Mouse (Mus musculus) MEL (cell line): ENCODE results near the gene Rab11fip3. TPM values are rescaled to one million over a fixed set of nuclear protein-coding genes. Genes with fewer than 3 reads are reported as not detected.
A peak's percentile ranks its signal among the peaks of the same experiment; 100 is the strongest.

Experiments
- DNase-seq: peaks from one replicate; pipeline ENCODE4 v3.0.0; 2011; ENCODE audit warnings: low read depth, low spot score
- H3K27ac ChIP-seq: 2 replicates; pipeline ENCODE4 v1.5.1; 2012; ENCODE audit warnings: low read depth, mild to moderate bottlenecking, control low read depth, low read length, moderate library complexity; ENCODE audit not compliant: control insufficient read depth
- H3K27me3 ChIP-seq, 2 experiments: fragments of 150-350 bp in 1 of 2; sonication (generic) in 1 of 2; 2 replicates each; pipeline ENCODE4 v1.6.1; 2012; ENCODE audit warnings: low read length in 2 of 2, mild to moderate bottlenecking in 2 of 2, improper control_type of control experiment in 1 of 2, moderate library complexity in 1 of 2; ENCODE audit not compliant: insufficient read depth in 2 of 2, control insufficient read depth in 1 of 2
- H3K36me3 ChIP-seq, 2 experiments: 2 replicates each; pipeline ENCODE4 v1.6.1; 2012 to 2014; ENCODE audit warnings: low read length in 2 of 2, improper control_type of control experiment in 1 of 2, inconsistent platforms in 1 of 2, mild to moderate bottlenecking in 1 of 2; ENCODE audit not compliant: insufficient read depth in 2 of 2, control insufficient read depth in 1 of 2
- H3K4me1 ChIP-seq, 2 experiments: fragments of 150-350 bp in 1 of 2; sonication (generic) in 1 of 2; 2 replicates each; pipeline ENCODE4 v1.6.1; 2012; ENCODE audit warnings: low read length in 2 of 2, improper control_type of control experiment in 1 of 2, mild to moderate bottlenecking in 1 of 2; ENCODE audit not compliant: insufficient read depth in 2 of 2, control insufficient read depth in 1 of 2
- H3K4me3 ChIP-seq, 2 experiments: fragments of 150-350 bp in 1 of 2; sonication (generic) in 1 of 2; 2 replicates each; pipeline ENCODE4 v1.5.1; 2012; ENCODE audit warnings: low read depth in 2 of 2, low read length in 2 of 2, mild to moderate bottlenecking in 2 of 2, moderate library complexity in 2 of 2, control low read depth in 1 of 2, improper control_type of control experiment in 1 of 2; ENCODE audit not compliant: control insufficient read depth in 1 of 2, insufficient read depth in 1 of 2
- H3K79me2 ChIP-seq: 2 replicates; pipeline ENCODE4 v1.6.1; 2012; ENCODE audit warnings: mild to moderate bottlenecking, low read length, moderate library complexity; ENCODE audit not compliant: control insufficient read depth, poor library complexity, insufficient read depth
- H3K9ac ChIP-seq: 2 replicates; pipeline ENCODE4 v1.6.1; 2012; ENCODE audit warnings: low read depth, mild to moderate bottlenecking, control low read depth, low read length, moderate library complexity; ENCODE audit not compliant: control insufficient read depth, poor library complexity, severe bottlenecking
- H3K9me3 ChIP-seq: fragments of 150-350 bp; sonication (generic); replicated peaks from 2 replicates; pipeline ENCODE4 v1.6.1; 2012; ENCODE audit warnings: mild to moderate bottlenecking, low read length, improper control_type of control experiment, moderate library complexity; ENCODE audit not compliant: insufficient read depth
- CHD1 ChIP-seq: IDR thresholded peaks from 2 replicates; pipeline ENCODE4 v1.6.1; 2012; ENCODE audit warnings: low read depth, mild to moderate bottlenecking, inconsistent platforms, low read length, improper control_type of control experiment
- CTCF ChIP-seq, 3 experiments: IDR thresholded peaks in 2 of 3; conservative IDR thresholded peaks in 1 of 3; 2 replicates each; pipeline ENCODE4 v1.5.1; 2011 to 2012; ENCODE audit warnings: low read length in 3 of 3, low read depth in 2 of 3, mild to moderate bottlenecking in 2 of 3, improper control_type of control experiment in 1 of 3, inconsistent platforms in 1 of 3, mixed read lengths in 1 of 3, moderate library complexity in 1 of 3; ENCODE audit not compliant: control insufficient read depth in 1 of 3, insufficient read depth in 1 of 3, poor library complexity in 1 of 3, severe bottlenecking in 1 of 3
- E2F4 ChIP-seq: IDR thresholded peaks from 2 replicates; pipeline ENCODE4 v1.6.1; 2011; ENCODE audit warnings: low read depth, low read length, improper control_type of control experiment, borderline replicate concordance
- ETS1 ChIP-seq: IDR thresholded peaks from 2 replicates; pipeline ENCODE4 v1.6.1; 2012; ENCODE audit warnings: low read depth, mild to moderate bottlenecking, inconsistent platforms, low read length, improper control_type of control experiment, moderate library complexity
- HCFC1 ChIP-seq: IDR thresholded peaks from 2 replicates; pipeline ENCODE4 v1.6.1; 2012; ENCODE audit warnings: low read depth, mild to moderate bottlenecking, inconsistent platforms, low read length, improper control_type of control experiment, moderate library complexity
- JUND ChIP-seq: IDR thresholded peaks from 2 replicates; pipeline ENCODE4 v1.6.1; 2011; ENCODE audit warnings: low read depth, mild to moderate bottlenecking, improper control_type of control experiment, low read length
- KAT2A ChIP-seq: conservative IDR thresholded peaks from 2 replicates; pipeline ENCODE4 v1.6.1; 2012; ENCODE audit warnings: low read depth, low read length, improper control_type of control experiment, inconsistent platforms
- MAFK ChIP-seq: IDR thresholded peaks from 2 replicates; pipeline ENCODE4 v1.6.1; 2011; ENCODE audit warnings: low read depth, mild to moderate bottlenecking, low read length, improper control_type of control experiment, borderline replicate concordance
- MAZ ChIP-seq: IDR thresholded peaks from 2 replicates; pipeline ENCODE4 v1.6.1; 2012; ENCODE audit warnings: low read depth, mild to moderate bottlenecking, inconsistent platforms, low read length, improper control_type of control experiment
- MEF2A ChIP-seq: IDR thresholded peaks from 2 replicates; pipeline ENCODE4 v1.6.1; 2014; ENCODE audit warnings: low read depth, mild to moderate bottlenecking, inconsistent platforms, low read length, improper control_type of control experiment; ENCODE audit not compliant: poor library complexity, insufficient replicate concordance, severe bottlenecking; ENCODE audit errors: extremely low read depth
- MYC ChIP-seq: IDR thresholded peaks from 2 replicates; pipeline ENCODE4 v1.6.1; 2011; ENCODE audit warnings: low read depth, mild to moderate bottlenecking, low read length, improper control_type of control experiment, moderate library complexity
- NELFE ChIP-seq: IDR thresholded peaks from 2 replicates; pipeline ENCODE4 v1.6.1; 2011; ENCODE audit warnings: low read depth, low read length, improper control_type of control experiment
- NRF1 ChIP-seq: IDR thresholded peaks from 2 replicates; pipeline ENCODE4 v1.6.1; 2014; ENCODE audit warnings: low read depth, mild to moderate bottlenecking, inconsistent platforms, low read length, improper control_type of control experiment, moderate library complexity; ENCODE audit not compliant: poor library complexity, insufficient read depth, severe bottlenecking
- POLR2A ChIP-seq, 2 experiments: IDR thresholded peaks; 2 replicates each; pipeline ENCODE4 v1.6.1; 2011 to 2012; ENCODE audit warnings: low read length in 2 of 2, mild to moderate bottlenecking in 2 of 2, control low read depth in 1 of 2, improper control_type of control experiment in 1 of 2, low read depth in 1 of 2, moderate library complexity in 1 of 2; ENCODE audit not compliant: control insufficient read depth in 1 of 2, insufficient read depth in 1 of 2, poor library complexity in 1 of 2
- POLR2AphosphoS2 ChIP-seq: IDR thresholded peaks from 2 replicates; pipeline ENCODE4 v1.6.1; 2011; ENCODE audit warnings: low read length, improper control_type of control experiment
- POLR2AphosphoS5 ChIP-seq: IDR thresholded peaks from 2 replicates; pipeline ENCODE4 v1.6.1; 2012; ENCODE audit warnings: low read depth, borderline replicate concordance, mild to moderate bottlenecking, inconsistent platforms, low read length, moderate library complexity, mixed read lengths
- TBP ChIP-seq: IDR thresholded peaks from 2 replicates; pipeline ENCODE4 v1.8.0; 2011; ENCODE audit warnings: low read depth, low read length, improper control_type of control experiment
- UBTF ChIP-seq: IDR thresholded peaks from 2 replicates; pipeline ENCODE4 v1.6.1; 2012; ENCODE audit warnings: low read depth, mild to moderate bottlenecking, inconsistent platforms, low read length, improper control_type of control experiment, moderate library complexity, borderline replicate concordance; ENCODE audit not compliant: insufficient read depth
- USF1 ChIP-seq: IDR thresholded peaks from 2 replicates; pipeline ENCODE4 v1.6.1; 2014; ENCODE audit warnings: low read depth, mild to moderate bottlenecking, inconsistent platforms, low read length, improper control_type of control experiment, moderate library complexity
- ZNF384 ChIP-seq: IDR thresholded peaks from 2 replicates; pipeline ENCODE4 v1.6.1; 2012; ENCODE audit warnings: low read depth, mild to moderate bottlenecking, inconsistent platforms, low read length, improper control_type of control experiment
- polyA plus RNA-seq, 2 experiments: library from polyadenylated mRNA; stranded (reverse) in 1 of 2; unstranded in 1 of 2; fragments of >175 nt in 1 of 2; fragments of >200 nt in 1 of 2; gene quantifications; 2 replicates each; pipeline versions ENCODE4 v1.2.1 to v1.2.4; 2012; ENCODE audit warnings: low replicate concordance in 2 of 2, low read depth in 1 of 2; ENCODE audit not compliant: insufficient read length in 2 of 2, insufficient read depth in 1 of 2, missing spikeins in 1 of 2
- total RNA-seq: library from RNA; depleted of rRNA; stranded (reverse); fragments of 300-350 nt; gene quantifications from 2 replicates; pipeline ENCODE4 v1.2.3, GENCODE M21; 2012

Rab11fip3 gene
- total and polyA plus RNA-seq, 3 experiments: 3.2 to 18.9 TPM; not detected in 1

DNA sequence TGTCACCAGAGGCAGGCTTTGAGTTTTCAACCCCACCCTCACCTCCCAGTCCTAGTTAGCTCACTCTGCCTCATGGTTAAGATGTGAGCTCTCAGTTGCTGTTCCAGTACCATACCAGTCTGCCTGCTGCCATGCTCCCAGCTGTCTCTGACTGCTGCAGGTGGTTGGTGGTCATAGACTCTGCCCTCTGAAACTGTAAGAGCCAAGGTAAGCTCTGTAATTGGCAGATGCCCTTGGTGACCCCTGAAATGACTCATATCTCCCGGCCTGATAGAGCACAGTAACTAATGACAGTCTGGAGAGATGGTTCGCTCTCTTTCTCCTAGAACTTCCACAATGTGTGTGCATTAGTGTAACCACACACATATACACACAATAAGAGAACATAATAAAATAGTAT lies 65.5 kb downstream of the Rab11fip3 start:
- DNase-seq: peak; percentile 47
- peaks cover 4 to 32% of the 10 kb centered on the region in 2 experiments for H3K4me1 ChIP-seq
- TF ChIP-seq JUND: no peak
- TF ChIP-seq HCFC1: no peak
- no peak for TF ChIP-seq NRF1
- no peak for TF ChIP-seq E2F4
- no peak for TF ChIP-seq ETS1
- TF ChIP-seq ZNF384: no peak
- no peak for TF ChIP-seq UBTF
- no peak for TF ChIP-seq CHD1
- TF ChIP-seq MAZ: no peak
- TF ChIP-seq CTCF (IDR thresholded peaks at IDR 0.05 in 2 of 3, conservative IDR thresholded peaks at IDR 0.05 in 1 of 3; ENCODE audit: control insufficient read depth in 1 of 3, insufficient read depth in 1 of 3, low read depth in 2 of 3, low read length in 3 of 3, poor library complexity in 1 of 3, severe bottlenecking in 1 of 3): no peak
- no peak for TF ChIP-seq MAFK
- TF ChIP-seq POLR2A (IDR thresholded peaks at IDR 0.05; ENCODE audit: control insufficient read depth in 1 of 2, insufficient read depth in 1 of 2, low read depth in 1 of 2, low read length in 2 of 2, poor library complexity in 1 of 2): no peak
- TF ChIP-seq MEF2A: no peak
- no peak for TF ChIP-seq POLR2AphosphoS2
- TF ChIP-seq MYC: no peak
- TF ChIP-seq USF1: no peak
- H3K27me3 ChIP-seq: no peaks in the 10 kb centered on the region
- no peaks in the 10 kb centered on the region for H3K9me3 ChIP-seq
- no peak overlapping the region for H3K9ac ChIP-seq
- no peaks in the 10 kb centered on the region for H3K79me2 ChIP-seq
- peaks cover 0 to 27% of the 10 kb centered on the region in 2 experiments; a peak in 2 of 4 replicates for H3K36me3 ChIP-seq
- H3K4me3 ChIP-seq: no peak overlapping the region
- peak overlapping the region; percentile 21; the same call in 1 of the 2 replicates for H3K27ac ChIP-seq

DNA sequence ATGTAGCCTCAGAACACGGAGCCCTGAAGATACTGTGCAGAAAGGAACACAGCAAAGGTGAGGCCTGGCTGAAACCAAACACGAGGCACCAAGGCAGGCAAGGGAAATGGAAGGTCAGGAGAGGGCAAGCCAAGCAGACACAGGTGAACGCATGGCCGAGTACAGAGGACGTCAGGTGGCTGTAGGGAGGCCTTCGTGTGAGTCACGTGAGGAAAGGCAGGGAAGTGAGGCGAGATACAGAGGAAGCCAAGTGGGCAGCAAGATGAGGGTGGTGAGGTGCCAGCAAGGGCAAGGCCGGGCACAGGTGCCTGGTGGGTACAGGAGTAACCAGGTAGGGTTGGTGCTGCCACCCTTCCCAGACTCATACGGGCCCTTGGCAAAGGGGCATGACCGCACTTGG lies 70.9 kb downstream of the Rab11fip3 start:
- H3K4me1 ChIP-seq: no peaks in the 10 kb centered on the region
- TF ChIP-seq TBP: no peak
- no peak for TF ChIP-seq NELFE
- no peak for TF ChIP-seq KAT2A
- no peak for TF ChIP-seq MAFK
- no peak for TF ChIP-seq POLR2AphosphoS5
- no peak for TF ChIP-seq HCFC1
- TF ChIP-seq POLR2A (IDR thresholded peaks at IDR 0.05; ENCODE audit: control insufficient read depth in 1 of 2, insufficient read depth in 1 of 2, low read depth in 1 of 2, low read length in 2 of 2, poor library complexity in 1 of 2): no peak
- no peak for TF ChIP-seq UBTF
- TF ChIP-seq CTCF (IDR thresholded peaks at IDR 0.05 in 2 of 3, conservative IDR thresholded peaks at IDR 0.05 in 1 of 3; ENCODE audit: control insufficient read depth in 1 of 3, insufficient read depth in 1 of 3, low read depth in 2 of 3, low read length in 3 of 3, poor library complexity in 1 of 3, severe bottlenecking in 1 of 3): no peak
- TF ChIP-seq, all 39 proteins: peak for 0
- Histone ChIP-seq H3K4me3 (no peak overlapping the region), H3K9me3 (no peaks in the 10 kb centered on the region), H3K9ac (no peak overlapping the region), H3K36me3 (no peaks in the 10 kb centered on the region), H3K27ac (no peak overlapping the region), H3K79me2 (no peaks in the 10 kb centered on the region), H3K27me3 (no peaks in the 10 kb centered on the region)
- no peak for DNase-seq
